Mouse (Mus musculus): Measurements from ENCODE around the gene Slc17a1. TPM values are rescaled to one million over a fixed set of nuclear protein-coding genes. Genes with fewer than 3 reads are reported as not detected.

The Slc17a1 gene
- polyA plus RNA-seq, 1 experiment from 2014 or later, result not detected

DNA sequence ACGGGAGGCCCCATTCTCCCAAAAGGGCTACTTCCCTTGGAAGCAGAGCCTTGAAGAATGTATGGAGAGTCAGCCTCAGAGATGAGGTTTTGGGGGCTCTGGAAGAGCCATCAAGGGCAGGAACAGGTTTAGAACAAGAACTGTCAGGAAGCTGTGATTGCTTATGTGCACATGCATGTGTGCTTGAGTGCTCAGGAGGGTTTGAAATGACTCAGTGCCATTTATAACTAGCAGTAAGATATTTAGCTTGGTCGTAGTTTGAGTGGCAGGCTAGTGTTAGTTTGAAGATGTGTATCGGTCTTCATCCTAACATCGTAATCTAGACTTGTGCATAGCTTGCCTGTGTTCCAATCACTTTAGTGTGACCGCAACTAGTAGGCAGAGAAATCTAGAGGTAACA is 39.4 kb downstream of the Slc17a1 start:
- 95% methylated on average over 5 of the region's 5 CpGs for WGBS
- Histone ChIP-seq H3K36me3 (ENCODE audit: control insufficient read depth, insufficient read depth, low read length) (no peaks in the 10 kb centered on the region), H3K9ac (replicated peaks; ENCODE audit: low read length) (no peak overlapping the region), H3K9me3 (ENCODE audit: control insufficient read depth, low read length) (no peaks in the 10 kb centered on the region), H3K4me3 (replicated peaks; ENCODE audit: low read depth, low read length) (no peak overlapping the region), H3K27me3 (ENCODE audit: control insufficient read depth, insufficient read depth, low read length) (no peaks in the 10 kb centered on the region), H3K27ac (replicated peaks; ENCODE audit: low read depth, low read length) (no peak overlapping the region), H3K4me2 (ENCODE audit: low read length) (no peak overlapping the region), H3K4me1 (ENCODE audit: control insufficient read depth, insufficient read depth, low read length) (no peaks in the 10 kb centered on the region)
- no peak for DNase-seq
- ATAC-seq (ENCODE audit: low FRiP score, low TSS enrichment), result no peak

- no peak overlapping the region for H3K27ac ChIP-seq (replicated peaks; ENCODE audit: low read depth, low read length)
- no peak overlapping the region for H3K4me3 ChIP-seq (replicated peaks; ENCODE audit: low read depth, low read length)
- H3K9ac ChIP-seq (replicated peaks; ENCODE audit: low read length), result no peak overlapping the region
- no peaks in the 10 kb centered on the region for H3K27me3 ChIP-seq (ENCODE audit: control insufficient read depth, insufficient read depth, low read length)
- no peak overlapping the region for H3K4me2 ChIP-seq (ENCODE audit: low read length)
- WGBS, result 87% methylated on average over 5 of the region's 5 CpGs
- H3K9me3 ChIP-seq (ENCODE audit: control insufficient read depth, low read length), result no peaks in the 10 kb centered on the region
- no peak for ATAC-seq (ENCODE audit: low FRiP score, low TSS enrichment)
- no peaks in the 10 kb centered on the region for H3K4me1 ChIP-seq (ENCODE audit: control insufficient read depth, insufficient read depth, low read length)
- DNase-seq, result no peak
- H3K36me3 ChIP-seq (ENCODE audit: control insufficient read depth, insufficient read depth, low read length), result no peaks in the 10 kb centered on the region
Measured at GRCm38 (mm10) chr13:23910121-23910520, 42.6 kb downstream of the Slc17a1 start.

DNA sequence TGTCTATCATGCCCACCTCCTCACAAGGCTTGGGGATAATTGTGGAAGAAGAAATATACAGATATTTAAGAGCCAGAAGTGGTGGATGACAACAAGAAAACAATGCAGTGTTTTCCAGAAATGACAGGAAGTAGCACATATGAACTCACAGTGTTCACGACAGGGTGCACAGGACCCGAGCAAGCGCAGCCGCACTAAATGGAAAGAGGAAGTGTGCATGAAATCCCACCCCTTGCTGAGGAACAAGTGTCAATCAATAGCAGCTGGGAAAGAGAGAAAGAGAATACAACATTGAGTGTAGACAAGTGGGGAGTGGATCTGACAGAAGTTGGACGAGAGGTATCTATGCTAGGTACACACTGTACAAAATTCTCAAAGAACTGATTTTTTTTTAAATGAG is 43.8 kb downstream of the Slc17a1 start:
- Histone ChIP-seq H3K9ac (replicated peaks; ENCODE audit: low read length) (no peak overlapping the region), H3K4me3 (replicated peaks; ENCODE audit: low read depth, low read length) (no peak overlapping the region), H3K27me3 (ENCODE audit: control insufficient read depth, insufficient read depth, low read length) (no peaks in the 10 kb centered on the region), H3K4me2 (ENCODE audit: low read length) (no peak overlapping the region), H3K36me3 (ENCODE audit: control insufficient read depth, insufficient read depth, low read length) (no peaks in the 10 kb centered on the region), H3K27ac (replicated peaks; ENCODE audit: low read depth, low read length) (no peak overlapping the region), H3K9me3 (ENCODE audit: control insufficient read depth, low read length) (no peaks in the 10 kb centered on the region), H3K4me1 (ENCODE audit: control insufficient read depth, insufficient read depth, low read length) (no peaks in the 10 kb centered on the region)
- ATAC-seq (ENCODE audit: low FRiP score, low TSS enrichment) (no peak), DNase-seq (no peak)
- WGBS, result 90% methylated on average over 5 of the region's 5 CpGs

DNA sequence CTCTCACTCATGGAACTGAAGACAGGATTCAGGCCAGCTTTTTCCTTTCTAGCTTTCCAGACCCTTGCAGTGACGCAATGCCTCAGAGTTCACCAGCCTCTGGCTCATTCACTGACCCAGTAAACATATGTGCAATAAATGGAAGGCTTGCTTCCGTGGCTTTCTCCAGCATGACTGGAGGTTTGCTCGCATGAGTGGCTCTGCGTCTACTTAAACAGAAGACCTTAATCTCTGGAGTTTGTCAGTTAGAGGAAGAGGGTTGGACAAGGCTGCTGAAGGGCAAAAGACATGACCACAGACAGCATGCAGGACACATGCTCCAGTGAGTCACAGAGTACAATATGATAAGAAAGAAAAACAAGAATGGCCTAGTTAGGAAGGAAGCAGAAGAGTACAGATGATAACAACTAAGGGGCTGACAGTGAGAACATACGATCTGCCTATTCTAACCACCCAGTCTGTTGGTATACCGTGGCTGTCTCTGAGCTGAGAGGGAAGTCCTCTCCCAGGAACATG is 46.3 kb downstream of the Slc17a1 start:
- H3K9ac ChIP-seq (replicated peaks; ENCODE audit: low read length), result no peak overlapping the region
- 50% methylated on average over 6 of the region's 6 CpGs for WGBS
- H3K4me3 ChIP-seq (replicated peaks; ENCODE audit: low read depth, low read length), result no peak overlapping the region
- no peak overlapping the region for H3K27ac ChIP-seq (replicated peaks; ENCODE audit: low read depth, low read length)
- no peaks in the 10 kb centered on the region for H3K4me1 ChIP-seq (ENCODE audit: control insufficient read depth, insufficient read depth, low read length)
- no peaks in the 10 kb centered on the region for H3K9me3 ChIP-seq (ENCODE audit: control insufficient read depth, low read length)
- no peaks in the 10 kb centered on the region for H3K27me3 ChIP-seq (ENCODE audit: control insufficient read depth, insufficient read depth, low read length)
- H3K4me2 ChIP-seq (ENCODE audit: low read length), result no peak overlapping the region
- no peaks in the 10 kb centered on the region for H3K36me3 ChIP-seq (ENCODE audit: control insufficient read depth, insufficient read depth, low read length)
- DNase-seq (no peak), ATAC-seq (ENCODE audit: low FRiP score, low TSS enrichment) (no peak)

DNA sequence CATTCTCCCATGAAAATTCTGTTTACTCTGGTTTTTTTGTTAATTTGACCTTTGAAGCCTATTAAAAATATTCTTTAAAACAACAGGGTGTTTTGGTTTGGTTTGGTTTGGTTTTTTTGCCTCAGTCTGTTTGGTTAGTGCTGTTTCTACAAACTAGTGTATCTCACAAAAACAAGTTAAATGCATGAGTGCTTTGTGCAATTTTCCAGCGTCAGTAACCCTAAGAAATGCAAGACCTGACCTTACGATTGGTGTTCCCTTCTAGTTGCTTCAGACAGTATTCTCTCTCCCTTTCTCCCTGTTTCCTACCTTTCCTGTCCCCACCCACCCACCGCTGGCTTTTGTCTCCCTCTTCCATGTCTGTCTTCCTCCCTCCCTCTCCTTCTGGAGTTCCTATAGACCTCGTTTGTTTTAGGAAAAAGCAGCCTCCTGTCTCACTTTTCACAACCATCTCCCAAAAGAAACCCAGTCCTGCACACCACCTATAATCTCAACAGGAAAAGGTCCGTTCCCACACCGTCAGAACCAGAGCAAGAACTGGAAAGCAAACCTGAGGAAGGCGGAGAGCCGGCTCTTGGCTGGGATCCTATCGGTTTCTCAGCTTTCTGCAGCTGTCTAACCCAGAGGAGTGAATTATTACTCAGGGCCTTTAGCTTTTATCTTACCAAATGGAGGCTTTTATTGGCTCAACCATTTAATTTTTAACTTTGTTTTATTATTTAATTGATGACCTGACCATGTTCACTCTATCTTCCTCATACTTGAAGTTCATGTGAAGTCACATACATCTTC is 47.0 kb downstream of the Slc17a1 start, which contains the start of gene Slc17a4:
Gene Slc17a4, minus strand, starts transcription at position 634 of the 792 bp plus-strand sequence.
- Histone ChIP-seq H3K4me2 (ENCODE audit: low read length) (no peak within 1 kb of the TSS), H3K9me3 (ENCODE audit: control insufficient read depth, low read length) (no peaks in the 10 kb centered on the region), H3K9ac (replicated peaks; ENCODE audit: low read length) (no peak within 1 kb of the TSS), H3K36me3 (ENCODE audit: control insufficient read depth, insufficient read depth, low read length) (no peaks in the 10 kb centered on the region), H3K27ac (replicated peaks; ENCODE audit: low read depth, low read length) (no peak within 1 kb of the TSS), H3K4me3 (replicated peaks; ENCODE audit: low read depth, low read length) (no peak within 1 kb of the TSS), H3K4me1 (ENCODE audit: control insufficient read depth, insufficient read depth, low read length) (no peaks in the 10 kb centered on the region), H3K27me3 (ENCODE audit: control insufficient read depth, insufficient read depth, low read length) (no peaks in the 10 kb centered on the region)
- WGBS, result 77% methylated on average over 9 of the region's 9 CpGs
- DNase-seq, result no peak
- ATAC-seq (ENCODE audit: low FRiP score, low TSS enrichment), result no peak

DNA sequence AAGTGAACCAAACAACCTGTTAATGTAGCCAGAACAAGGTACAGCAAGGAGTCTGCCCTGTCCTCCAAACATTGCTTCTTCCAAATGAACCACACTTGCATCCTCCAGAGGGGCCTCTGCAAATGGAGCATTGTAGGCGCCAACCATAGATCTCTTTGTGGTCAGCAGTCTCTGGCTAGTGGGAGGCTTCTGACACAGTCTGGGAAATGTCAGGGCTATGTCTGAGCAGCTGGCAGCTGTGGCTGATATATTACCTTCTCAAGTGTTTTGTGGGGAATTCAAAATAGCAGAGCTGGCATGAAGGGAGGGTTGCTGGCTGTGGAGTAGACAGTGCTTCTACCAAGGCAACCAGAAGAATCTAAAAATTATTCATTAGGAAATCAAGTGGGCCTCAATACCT is 48.6 kb downstream of the Slc17a1 start:
- whole genome bisulfite sequencing, result 97% methylated on average over 1 of the region's 1 CpGs
- Histone ChIP-seq H3K27ac (replicated peaks; ENCODE audit: low read depth, low read length) (no peak overlapping the region), H3K4me2 (ENCODE audit: low read length) (no peak overlapping the region), H3K9me3 (ENCODE audit: control insufficient read depth, low read length) (no peaks in the 10 kb centered on the region), H3K4me1 (ENCODE audit: control insufficient read depth, insufficient read depth, low read length) (no peaks in the 10 kb centered on the region), H3K27me3 (ENCODE audit: control insufficient read depth, insufficient read depth, low read length) (no peaks in the 10 kb centered on the region), H3K9ac (replicated peaks; ENCODE audit: low read length) (no peak overlapping the region), H3K4me3 (replicated peaks; ENCODE audit: low read depth, low read length) (no peak overlapping the region), H3K36me3 (ENCODE audit: control insufficient read depth, insufficient read depth, low read length) (no peaks in the 10 kb centered on the region)
- ATAC-seq (ENCODE audit: low FRiP score, low TSS enrichment) (no peak), DNase-seq (no peak)

DNA sequence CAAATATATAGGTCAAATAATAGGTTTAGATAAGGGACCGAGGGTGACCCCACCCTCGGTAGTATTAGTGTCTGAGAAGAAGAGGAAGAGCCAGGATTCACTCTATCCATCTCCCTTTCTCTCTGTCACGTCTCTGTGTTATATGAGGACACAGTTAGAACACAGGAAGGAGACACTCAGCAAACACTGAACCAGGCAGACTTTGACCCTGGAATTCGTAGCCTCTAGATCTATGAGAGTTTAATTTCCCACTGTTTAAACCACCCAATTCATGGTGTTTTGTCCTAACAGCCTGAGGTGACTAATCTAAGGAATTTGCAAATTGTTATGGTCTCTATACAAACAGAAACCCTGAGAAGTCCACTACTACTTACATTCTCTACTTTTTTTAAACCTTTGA is 50.1 kb downstream of the Slc17a1 start:
- Histone ChIP-seq H3K4me3 (replicated peaks; ENCODE audit: low read depth, low read length) (no peak overlapping the region), H3K36me3 (ENCODE audit: control insufficient read depth, insufficient read depth, low read length) (no peaks in the 10 kb centered on the region), H3K9me3 (ENCODE audit: control insufficient read depth, low read length) (no peaks in the 10 kb centered on the region), H3K27me3 (ENCODE audit: control insufficient read depth, insufficient read depth, low read length) (no peaks in the 10 kb centered on the region), H3K27ac (replicated peaks; ENCODE audit: low read depth, low read length) (no peak overlapping the region), H3K9ac (replicated peaks; ENCODE audit: low read length) (no peak overlapping the region), H3K4me1 (ENCODE audit: control insufficient read depth, insufficient read depth, low read length) (no peaks in the 10 kb centered on the region), H3K4me2 (ENCODE audit: low read length) (no peak overlapping the region)
- WGBS, result 90% methylated on average over 4 of the region's 4 CpGs
- DNase-seq (no peak), ATAC-seq (ENCODE audit: low FRiP score, low TSS enrichment) (no peak)

GRCm38 (mm10) chr13:23925792-23926191 is 58.2 kb downstream of the Slc17a1 start:
- DNase-seq (no peak), ATAC-seq (ENCODE audit: low FRiP score, low TSS enrichment) (no peak)
- Histone ChIP-seq H3K27ac (replicated peaks; ENCODE audit: low read depth, low read length) (no peak overlapping the region), H3K9ac (replicated peaks; ENCODE audit: low read length) (no peak overlapping the region), H3K9me3 (ENCODE audit: control insufficient read depth, low read length) (no peaks in the 10 kb centered on the region), H3K36me3 (ENCODE audit: control insufficient read depth, insufficient read depth, low read length) (no peaks in the 10 kb centered on the region), H3K27me3 (ENCODE audit: control insufficient read depth, insufficient read depth, low read length) (no peaks in the 10 kb centered on the region), H3K4me3 (replicated peaks; ENCODE audit: low read depth, low read length) (no peak overlapping the region), H3K4me1 (ENCODE audit: control insufficient read depth, insufficient read depth, low read length) (no peaks in the 10 kb centered on the region), H3K4me2 (ENCODE audit: low read length) (no peak overlapping the region)
- 80% methylated on average over 2 of the region's 2 CpGs for WGBS

- H3K36me3 ChIP-seq (ENCODE audit: control insufficient read depth, insufficient read depth, low read length), result no peaks in the 10 kb centered on the region
- H3K4me1 ChIP-seq (ENCODE audit: control insufficient read depth, insufficient read depth, low read length), result no peaks in the 10 kb centered on the region
- no peaks in the 10 kb centered on the region for H3K9me3 ChIP-seq (ENCODE audit: control insufficient read depth, low read length)
- no peak overlapping the region for H3K4me2 ChIP-seq (ENCODE audit: low read length)
- DNase-seq, result no peak
- no peak overlapping the region for H3K4me3 ChIP-seq (replicated peaks; ENCODE audit: low read depth, low read length)
- no peak overlapping the region for H3K27ac ChIP-seq (replicated peaks; ENCODE audit: low read depth, low read length)
- no peak for ATAC-seq (ENCODE audit: low FRiP score, low TSS enrichment)
- 78% methylated on average over 3 of the region's 3 CpGs for WGBS
- H3K27me3 ChIP-seq (ENCODE audit: control insufficient read depth, insufficient read depth, low read length), result no peaks in the 10 kb centered on the region
- H3K9ac ChIP-seq (replicated peaks; ENCODE audit: low read length), result no peak overlapping the region
Measured at GRCm38 (mm10) chr13:23928637-23929036, 61.1 kb downstream of the Slc17a1 start.

Measured in midbrain, embryonic 14.5 days (tissue).